Mouse (Mus musculus): ENCODE results near the gene Opn1sw. TPM values are rescaled to one million over a fixed set of nuclear protein-coding genes. Genes with fewer than 3 reads are reported as not detected.
"Not testable (repeated sequence)": the region's sequence is repeated elsewhere in the genome, so short reads cannot be mapped to it uniquely, and the experiment has no call there.

The Opn1sw gene
- polyA plus RNA-seq, 1 experiment from 2014 or later = 0.87 TPM

DNA sequence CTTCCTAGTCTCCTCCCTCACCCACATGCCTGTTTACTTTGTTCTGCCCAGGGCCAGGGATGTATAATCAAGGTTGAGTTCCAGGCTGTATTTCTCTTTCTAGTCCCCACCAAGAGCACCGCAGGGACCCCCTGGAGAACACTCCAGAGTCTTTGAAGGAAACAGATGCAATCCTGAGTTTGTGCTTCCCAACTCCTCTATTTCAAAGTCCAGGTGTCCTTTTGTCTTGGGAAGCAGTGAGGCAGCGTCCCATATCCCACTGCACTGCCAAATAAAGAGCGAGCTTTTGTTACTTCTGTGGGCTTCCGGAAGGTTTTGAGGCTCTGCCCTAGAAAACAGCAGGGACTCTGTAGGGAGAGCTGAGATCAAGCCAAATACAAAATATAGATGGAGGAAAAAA is 11.6 kb upstream of the Opn1sw start:
- no peaks in the 10 kb centered on the region for H3K36me3 ChIP-seq (ENCODE audit: control insufficient read depth, insufficient read depth, low read length)
- ATAC-seq (ENCODE audit: low FRiP score, low TSS enrichment) = no peak
- H3K4me3 ChIP-seq (ENCODE audit: low read length) = no peak overlapping the region
- H3K27me3 ChIP-seq (ENCODE audit: control insufficient read depth, insufficient read depth, low read length) = no peaks in the 10 kb centered on the region; the same call in 1 of the 2 replicates
- H3K4me1 ChIP-seq (ENCODE audit: control insufficient read depth, insufficient read depth, low read length) = 0 out of 2 replicates have a peak, but pooled peaks cover 4% of the 10 kb centered on the region
- 84% methylated on average over 4 of the region's 4 CpGs for WGBS
- H3K9me3 ChIP-seq (ENCODE audit: control insufficient read depth, low read length) = no peaks in the 10 kb centered on the region
- H3K4me2 ChIP-seq (replicated peaks; ENCODE audit: low read depth, low read length) = no peak overlapping the region
- no peak overlapping the region for H3K9ac ChIP-seq (ENCODE audit: low read depth, low read length)
- H3K27ac ChIP-seq (ENCODE audit: low read depth, low read length) = no peak overlapping the region

DNA sequence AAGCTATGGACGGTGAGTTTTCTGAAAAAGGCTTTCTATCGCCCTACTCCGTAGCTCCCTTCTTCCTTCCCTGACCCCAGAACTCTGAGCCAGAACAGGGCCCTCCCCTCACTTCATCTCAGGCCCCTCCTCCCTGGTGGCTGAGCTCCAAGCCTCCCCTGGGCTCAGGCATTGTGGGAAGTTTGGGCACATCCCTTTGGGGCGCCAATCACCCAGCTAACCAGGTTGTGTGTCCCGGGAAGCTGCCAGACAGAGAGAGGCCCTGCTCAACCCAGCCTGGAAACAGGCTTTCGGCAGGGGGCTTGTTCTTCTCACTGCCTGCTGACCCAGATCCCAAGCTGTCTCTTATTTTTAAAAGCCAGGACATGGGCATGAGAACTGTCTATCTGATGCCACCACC is 9.3 kb upstream of the Opn1sw start:
- Histone ChIP-seq H3K27ac (ENCODE audit: low read depth, low read length) (no peak overlapping the region), H3K4me2 (replicated peaks; ENCODE audit: low read depth, low read length) (peak overlapping the region; percentile 74), H3K9me3 (ENCODE audit: control insufficient read depth, low read length) (no peaks in the 10 kb centered on the region), H3K36me3 (ENCODE audit: control insufficient read depth, insufficient read depth, low read length) (no peaks in the 10 kb centered on the region), H3K27me3 (ENCODE audit: control insufficient read depth, insufficient read depth, low read length) (peaks cover 6% of the 10 kb centered on the region; the same call in 1 of the 2 replicates), H3K9ac (ENCODE audit: low read depth, low read length) (peak overlapping the region; percentile 57; the same call in 1 of the 2 replicates), H3K4me3 (ENCODE audit: low read length) (peak overlapping the region; percentile 61), H3K4me1 (ENCODE audit: control insufficient read depth, insufficient read depth, low read length) (0 out of 2 replicates have a peak, but pooled peaks cover 1% of the 10 kb centered on the region)
- no peak for ATAC-seq (ENCODE audit: low FRiP score, low TSS enrichment)
- WGBS = 10% methylated on average over 6 of the region's 6 CpGs

DNA sequence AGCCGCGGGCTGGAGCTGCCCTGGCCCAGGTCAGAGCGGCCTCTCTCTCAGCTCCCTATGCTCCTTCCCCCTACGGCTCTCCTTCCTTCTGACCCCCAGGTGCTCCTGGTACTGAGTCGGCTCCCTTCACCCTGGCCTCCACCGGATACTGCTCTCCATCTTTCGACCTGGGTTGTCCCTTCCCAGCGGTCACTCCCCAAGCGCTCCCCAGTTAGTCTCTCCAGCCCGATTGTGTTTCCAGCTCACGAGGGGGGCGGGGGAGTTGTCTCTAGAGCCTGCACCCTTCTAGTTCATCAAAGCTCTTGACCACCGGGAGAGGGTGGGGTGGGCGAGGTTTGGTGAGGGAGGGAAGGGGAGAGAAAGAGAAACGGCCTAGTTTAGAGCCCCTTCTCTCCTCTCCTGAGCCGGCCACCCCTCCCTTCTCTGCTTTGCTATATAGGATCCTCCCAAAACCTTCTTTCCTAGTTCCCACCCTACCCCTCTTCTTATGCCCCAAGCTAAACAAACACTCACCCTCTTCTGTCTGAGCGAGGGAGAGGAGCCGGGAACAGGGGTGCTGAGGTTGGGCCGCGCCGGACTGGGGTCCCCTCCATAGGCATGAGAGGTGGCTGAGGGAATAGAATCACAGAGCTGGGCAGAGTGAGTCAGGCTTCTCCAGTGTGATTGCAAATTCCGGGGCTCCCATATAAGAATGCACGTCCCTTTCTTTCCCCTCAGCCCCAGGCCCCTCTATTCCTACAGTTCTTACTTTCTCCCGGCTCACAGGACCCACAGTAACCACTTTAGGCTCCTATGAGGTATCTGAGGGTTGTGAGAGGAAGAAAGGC is 8.7 kb upstream of the Opn1sw start:
- 2% methylated on average over 23 of the region's 24 CpGs for WGBS
- Histone ChIP-seq H3K9ac (ENCODE audit: low read depth, low read length) (peak overlapping the region; percentile 57), H3K4me3 (ENCODE audit: low read length) (peak overlapping the region; percentile 61), H3K27me3 (ENCODE audit: control insufficient read depth, insufficient read depth, low read length) (peaks cover 6% of the 10 kb centered on the region; the same call in 1 of the 2 replicates), H3K4me1 (ENCODE audit: control insufficient read depth, insufficient read depth, low read length) (no peaks in the 10 kb centered on the region), H3K27ac (ENCODE audit: low read depth, low read length) (peak overlapping the region; percentile 49), H3K9me3 (ENCODE audit: control insufficient read depth, low read length) (no peaks in the 10 kb centered on the region), H3K36me3 (ENCODE audit: control insufficient read depth, insufficient read depth, low read length) (no peaks in the 10 kb centered on the region), H3K4me2 (replicated peaks; ENCODE audit: low read depth, low read length) (peak overlapping the region; percentile 74)
- ATAC-seq (ENCODE audit: low FRiP score, low TSS enrichment) = peak; percentile 82

DNA sequence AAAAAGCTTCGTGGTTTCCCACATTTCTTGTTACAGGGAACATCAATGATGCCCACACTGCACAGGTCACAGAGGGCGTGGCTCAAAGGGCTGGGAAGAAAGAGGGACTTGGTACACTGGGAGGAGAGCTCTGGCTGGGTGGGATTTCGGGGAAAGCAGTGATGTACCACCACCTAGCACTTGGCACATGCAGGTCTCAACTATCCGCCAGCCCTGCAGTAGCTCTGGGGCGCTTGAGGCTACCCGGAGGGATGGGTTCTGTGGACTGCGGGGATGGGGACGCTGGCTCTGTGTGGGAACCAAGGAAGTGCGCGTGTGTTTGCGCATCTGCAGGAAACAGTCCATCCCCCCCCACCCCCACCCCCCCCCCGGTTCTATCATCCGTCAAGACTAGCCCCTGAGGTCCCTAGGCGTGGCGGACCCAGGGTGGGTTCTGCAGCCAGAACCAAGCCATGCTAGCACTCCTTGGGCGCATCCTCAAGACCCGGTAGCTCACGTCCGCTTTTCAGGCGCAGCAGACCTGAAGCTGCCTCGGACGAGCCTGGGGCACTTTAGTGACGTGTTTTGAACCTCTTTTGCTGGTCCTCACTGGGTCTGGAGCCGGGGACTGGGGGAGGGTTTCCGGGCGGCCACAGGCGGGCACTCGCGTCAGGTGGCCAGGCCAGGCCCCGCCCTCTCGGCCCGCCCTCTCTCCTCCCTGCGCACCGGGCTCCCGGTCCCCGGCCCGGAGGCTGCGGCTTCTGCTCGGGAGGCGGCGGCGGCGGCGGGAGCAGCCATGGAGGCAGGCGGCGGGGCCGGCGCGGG is 7.8 kb upstream of the Opn1sw start, which contains the start of gene Ccdc136:
Gene Ccdc136, plus strand, starts transcription at position 400 of the 804 bp plus-strand sequence.
- H3K36me3 ChIP-seq (ENCODE audit: control insufficient read depth, insufficient read depth, low read length) = no peaks in the 10 kb centered on the region
- H3K4me1 ChIP-seq (ENCODE audit: control insufficient read depth, insufficient read depth, low read length) = no peaks in the 10 kb centered on the region
- H3K27ac ChIP-seq (ENCODE audit: low read depth, low read length) = peak within 1 kb of the TSS; percentile 49
- peak within 1 kb of the TSS; percentile 57 for H3K9ac ChIP-seq (ENCODE audit: low read depth, low read length)
- H3K4me2 ChIP-seq (replicated peaks; ENCODE audit: low read depth, low read length) = peak within 1 kb of the TSS; percentile 74
- no peaks in the 10 kb centered on the region for H3K9me3 ChIP-seq (ENCODE audit: control insufficient read depth, low read length)
- H3K4me3 ChIP-seq (ENCODE audit: low read length) = peak within 1 kb of the TSS; percentile 61
- peaks cover 6% of the 10 kb centered on the region; the same call in 1 of the 2 replicates for H3K27me3 ChIP-seq (ENCODE audit: control insufficient read depth, insufficient read depth, low read length)
- peak; percentile 93 for ATAC-seq (ENCODE audit: low FRiP score, low TSS enrichment)
- under 1% methylated on average over 35 of the region's 49 CpGs for WGBS

DNA sequence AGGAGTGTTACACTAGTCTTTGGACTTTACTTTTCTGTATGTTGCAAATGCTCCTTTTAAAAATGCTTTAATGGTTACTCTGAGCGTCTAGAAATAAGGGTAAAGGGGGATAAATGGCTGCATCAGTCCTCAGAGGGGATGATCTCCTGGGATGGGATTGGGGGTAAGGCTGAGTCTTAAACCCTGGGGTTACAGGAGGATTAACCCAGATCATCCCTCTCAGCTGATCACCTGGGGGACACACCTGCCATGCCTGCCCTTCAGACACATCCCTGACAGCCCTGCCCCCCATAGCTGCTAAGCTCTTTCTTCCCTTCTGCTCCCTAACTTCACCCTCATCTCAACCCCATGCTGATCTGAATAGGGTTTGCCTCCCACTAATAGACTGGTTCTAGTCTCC is 6.0 kb upstream of the Opn1sw start:
- Histone ChIP-seq H3K9ac (ENCODE audit: low read depth, low read length) (no peak overlapping the region), H3K27ac (ENCODE audit: low read depth, low read length) (no peak overlapping the region)
- 76% methylated on average over 1 of the region's 1 CpGs for WGBS

DNA sequence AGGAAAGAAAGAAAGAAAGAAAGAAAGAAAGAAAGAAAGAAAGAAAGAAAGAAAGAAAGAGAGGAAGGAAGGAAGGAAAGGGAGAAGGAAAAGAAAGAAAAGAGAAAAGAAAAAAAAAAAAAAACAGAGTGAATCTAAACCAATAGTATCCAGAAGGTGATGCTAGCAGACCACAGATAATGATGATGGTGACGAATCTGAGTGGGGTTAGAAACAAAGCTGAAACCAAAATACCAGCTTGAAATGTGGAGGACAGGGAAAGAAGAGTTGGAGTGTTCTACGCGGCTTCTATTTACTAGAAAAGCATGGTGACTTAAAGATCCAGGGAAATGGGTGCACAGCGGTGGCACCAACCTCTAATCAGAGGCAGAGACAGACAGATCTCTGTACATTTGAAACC is 3.5 kb upstream of the Opn1sw start:
- Histone ChIP-seq H3K27me3 (ENCODE audit: control insufficient read depth, insufficient read depth, low read length) (peaks cover 6% of the 10 kb centered on the region; the same call in 1 of the 2 replicates), H3K27ac (ENCODE audit: low read depth, low read length) (no peak overlapping the region), H3K36me3 (ENCODE audit: control insufficient read depth, insufficient read depth, low read length) (no peaks in the 10 kb centered on the region), H3K9me3 (ENCODE audit: control insufficient read depth, low read length) (no peaks in the 10 kb centered on the region), H3K4me2 (replicated peaks; ENCODE audit: low read depth, low read length) (no peak overlapping the region), H3K4me3 (ENCODE audit: low read length) (no peak overlapping the region), H3K4me1 (ENCODE audit: control insufficient read depth, insufficient read depth, low read length) (peaks cover 5% of the 10 kb centered on the region), H3K9ac (ENCODE audit: low read depth, low read length) (no peak overlapping the region)
- no peak for ATAC-seq (ENCODE audit: low FRiP score, low TSS enrichment)
- 69% methylated on average over 4 of the region's 4 CpGs for WGBS

More for the DNA sequence above, 6.0 kb upstream of the Opn1sw start:
- Histone ChIP-seq H3K36me3 (ENCODE audit: control insufficient read depth, insufficient read depth, low read length) (no peaks in the 10 kb centered on the region), H3K4me1 (ENCODE audit: control insufficient read depth, insufficient read depth, low read length) (no peaks in the 10 kb centered on the region), H3K9me3 (ENCODE audit: control insufficient read depth, low read length) (no peaks in the 10 kb centered on the region), H3K4me3 (ENCODE audit: low read length) (no peak overlapping the region), H3K4me2 (replicated peaks; ENCODE audit: low read depth, low read length) (no peak overlapping the region), H3K27me3 (ENCODE audit: control insufficient read depth, insufficient read depth, low read length) (peaks cover 6% of the 10 kb centered on the region; the same call in 1 of the 2 replicates)
- ATAC-seq (ENCODE audit: low FRiP score, low TSS enrichment) = no peak

DNA sequence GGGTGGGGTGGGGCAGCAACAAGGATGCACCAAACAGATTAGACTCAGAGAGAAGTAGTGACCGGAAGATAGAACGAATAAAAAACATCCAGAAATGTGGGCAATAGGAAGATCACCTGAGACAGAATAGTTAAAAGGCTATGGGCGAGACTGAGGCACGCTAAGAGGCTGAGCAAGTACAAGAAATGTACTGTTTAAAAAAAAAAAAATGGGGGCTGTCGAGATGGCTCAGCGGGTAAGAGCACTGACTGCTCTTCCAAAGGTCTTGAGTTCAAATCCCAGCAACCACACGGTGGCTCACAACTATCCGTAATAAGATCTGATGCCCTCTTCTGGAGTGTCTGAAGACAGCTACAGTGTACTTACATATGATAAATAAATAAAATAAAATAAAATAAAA is 3.0 kb upstream of the Opn1sw start:
- H3K4me3 ChIP-seq (ENCODE audit: low read length); ATAC-seq (ENCODE audit: low FRiP score, low TSS enrichment); H3K9ac ChIP-seq (ENCODE audit: low read depth, low read length); H3K27ac ChIP-seq (ENCODE audit: low read depth, low read length); H3K36me3 ChIP-seq (ENCODE audit: control insufficient read depth, insufficient read depth, low read length); H3K27me3 ChIP-seq (ENCODE audit: control insufficient read depth, insufficient read depth, low read length); H3K4me2 ChIP-seq (replicated peaks; ENCODE audit: low read depth, low read length); H3K4me1 ChIP-seq (ENCODE audit: control insufficient read depth, insufficient read depth, low read length); H3K9me3 ChIP-seq (ENCODE audit: control insufficient read depth, low read length): not testable (repeated sequence)
- WGBS = 75% methylated on average over 8 of the region's 8 CpGs

DNA sequence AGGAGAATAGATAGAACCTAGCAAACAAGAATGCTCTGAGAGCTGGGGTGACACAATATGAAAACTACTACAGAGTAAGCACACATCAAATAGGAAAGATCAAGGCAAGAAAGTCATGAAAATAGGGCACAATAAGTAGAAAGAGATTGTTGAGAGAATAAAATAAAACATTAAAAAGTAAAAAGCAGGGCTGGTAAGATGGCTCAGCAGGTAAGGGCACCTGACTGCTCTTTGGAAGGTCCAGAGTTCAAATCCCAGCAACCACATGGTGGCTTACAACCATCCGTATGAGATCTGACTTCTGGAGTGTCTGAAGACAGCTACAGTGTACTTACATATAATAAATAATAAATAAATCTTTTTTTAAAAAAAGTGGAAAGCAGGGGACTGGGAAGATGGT is 2.2 kb upstream of the Opn1sw start:
- H3K36me3 ChIP-seq (ENCODE audit: control insufficient read depth, insufficient read depth, low read length); H3K4me2 ChIP-seq (replicated peaks; ENCODE audit: low read depth, low read length); H3K27me3 ChIP-seq (ENCODE audit: control insufficient read depth, insufficient read depth, low read length); H3K4me1 ChIP-seq (ENCODE audit: control insufficient read depth, insufficient read depth, low read length); H3K9me3 ChIP-seq (ENCODE audit: control insufficient read depth, low read length); H3K9ac ChIP-seq (ENCODE audit: low read depth, low read length); ATAC-seq (ENCODE audit: low FRiP score, low TSS enrichment); H3K4me3 ChIP-seq (ENCODE audit: low read length); H3K27ac ChIP-seq (ENCODE audit: low read depth, low read length): not testable (repeated sequence)
- WGBS = 90% methylated on average over 1 of the region's 1 CpGs
